ENCODE assay signal across 8 mouse cellular contexts in genomic region chr7:127104560-127105332, GRCm38 (mm10). TPM values are rescaled to one million over a fixed set of nuclear protein-coding genes. Genes with fewer than 3 reads are reported as not detected.
DNase-seq lines count a peak whose midpoint lies in the region; ATAC-seq lines count a peak whose summit lies in the region.

No protein-coding gene starts in this region.

- H3K4me2 ChIP-seq in heart, embryonic 14.5 days (ENCODE audit: low read length): peak overlapping the region; percentile 70
- H3K4me2 ChIP-seq in liver, embryonic 12.5 days: peak overlapping the region; percentile 54
- peak overlapping the region; percentile 68 for H3K4me2 ChIP-seq in stomach, embryonic 15.5 days

- H3K4me3 ChIP-seq in heart, embryonic 14.5 days (ENCODE audit: control insufficient read depth in 1 of 2, insufficient read depth in 1 of 2, low read depth in 1 of 2, low read length in 2 of 2): peak overlapping the region; percentile 32 to 37
- H3K4me3 ChIP-seq in liver, embryonic 12.5 days: peak overlapping the region; percentile 25
- H3K4me3 ChIP-seq in stomach, embryonic 15.5 days (replicated peaks): peak overlapping the region; percentile 35

- H3K27ac ChIP-seq in heart, embryonic 14.5 days (replicated peaks in 1 of 2; ENCODE audit: control insufficient read depth in 1 of 2, insufficient read depth in 1 of 2, low read depth in 2 of 2, low read length in 2 of 2): no peak overlapping the region
- no peak overlapping the region for H3K27ac ChIP-seq in liver, embryonic 12.5 days
- H3K27ac ChIP-seq in stomach, embryonic 15.5 days: no peak overlapping the region

- H3K4me1 ChIP-seq in heart, embryonic 14.5 days (ENCODE audit: control insufficient read depth in 2 of 2, insufficient read depth in 2 of 2, low read length in 2 of 2): peaks cover 0 to 3% of the 10 kb centered on the region in 2 experiments; a peak in 1 of 4 replicates
- peaks cover 27% of the 10 kb centered on the region for H3K4me1 ChIP-seq in liver, embryonic 12.5 days
- H3K4me1 ChIP-seq in stomach, embryonic 15.5 days: peaks cover 3% of the 10 kb centered on the region

- 13% methylated on average over 17 of the region's 17 CpGs for WGBS in heart, embryonic 14.5 days
- 14% methylated on average over 17 of the region's 17 CpGs for WGBS in liver, embryonic 12.5 days (ENCODE audit: insufficient replicate concordance)
- 13% methylated on average over 17 of the region's 17 CpGs for WGBS in stomach, embryonic 15.5 days

- peak; percentile 89 for ATAC-seq in CD4-positive, CD25-positive, alpha-beta regulatory T cell, adult 4 months
- ATAC-seq in heart, embryonic 14.5 days (ENCODE audit: insufficient number of reproducible peaks, insufficient read depth, low FRiP score, low read depth): peak; percentile 58
- peak; percentile 40 for ATAC-seq in liver, embryonic 12.5 days
- peak; percentile 84; the same call in 1 of the 2 replicates for ATAC-seq in stomach, embryonic 15.5 days (ENCODE audit: insufficient read depth, low FRiP score, low read depth)

- no peaks in the 10 kb centered on the region for H3K27me3 ChIP-seq in heart, embryonic 14.5 days (ENCODE audit: control insufficient read depth, insufficient read depth, low read length)
- H3K27me3 ChIP-seq in liver, embryonic 12.5 days (replicated peaks): peaks cover 3% of the 10 kb centered on the region; the same call in 1 of the 2 replicates
- H3K27me3 ChIP-seq in stomach, embryonic 15.5 days (replicated peaks): no peaks in the 10 kb centered on the region

- peak overlapping the region; percentile 66; the same call in 1 of the 2 replicates for H3K9ac ChIP-seq in heart, embryonic 14.5 days (ENCODE audit: low read length)
- H3K9ac ChIP-seq in liver, embryonic 12.5 days: peak overlapping the region; percentile 38; the same call in 1 of the 2 replicates
- H3K9ac ChIP-seq in stomach, embryonic 15.5 days: peak overlapping the region; percentile 37; the same call in 1 of the 2 replicates

- no peaks in the 10 kb centered on the region for H3K36me3 ChIP-seq in heart, embryonic 14.5 days (ENCODE audit: control insufficient read depth, insufficient read depth, low read length)
- no peaks in the 10 kb centered on the region; the same call in 1 of the 2 replicates for H3K36me3 ChIP-seq in liver, embryonic 12.5 days
- no peaks in the 10 kb centered on the region for H3K36me3 ChIP-seq in stomach, embryonic 15.5 days

- no peaks in the 10 kb centered on the region for H3K9me3 ChIP-seq in heart, embryonic 14.5 days (ENCODE audit: control insufficient read depth, low read length)
- H3K9me3 ChIP-seq in liver, embryonic 12.5 days (replicated peaks): no peaks in the 10 kb centered on the region
- H3K9me3 ChIP-seq in stomach, embryonic 15.5 days: no peaks in the 10 kb centered on the region

- peak; percentile 60 for DNase-seq in brain, embryonic 18.5 days (ENCODE audit: low read depth, low spot score)
- DNase-seq in fibroblast of lung, adult 2 months (ENCODE audit: low read depth): peak; percentile 64
- peak; percentile 85 for DNase-seq in kidney, postnatal 10 days
- DNase-seq in natural killer cell, adult 2 months (ENCODE audit: low spot score in 2 of 2): peak; percentile 64 to 82

RNA-seq across cellular contexts. Expression of gene AI467606, which starts 13.6 kb away (rescaled TPM):
- 100 to 1,000 TPM; 274 to 321 TPM for polyA plus RNA-seq in CD4-positive, CD25-positive, alpha-beta regulatory T cell, adult 4 months (2017; shearing (Covaris generic))
- polyA plus RNA-seq in heart, embryonic 14.5 days (2014; fragmentation: Nextera tagmentation; extraction: Ambion mirVana): 0.65 and 1.2 TPM in 2 replicates
- 8.3 and 8.5 TPM in 2 replicates for polyA plus RNA-seq in liver, embryonic 12.5 days (2016; fragmentation: Nextera tagmentation; extraction: Ambion mirVana)
- polyA plus RNA-seq in stomach, embryonic 15.5 days (2015; fragmentation: Nextera tagmentation; extraction: Ambion mirVana): 4.7 and 5.0 TPM in 2 replicates

RNA-seq across cellular contexts. Expression of gene Qprt, which starts 17.3 kb away (rescaled TPM):
- 10 to 100 TPM in 1 of 2 experiments, 1 to 10 TPM in 1; 7.5 to 15.2 TPM for polyA plus RNA-seq in CD4-positive, CD25-positive, alpha-beta regulatory T cell, adult 4 months (2017; shearing (Covaris generic))
- 2.4 and 2.8 TPM in 2 replicates for polyA plus RNA-seq in heart, embryonic 14.5 days (2014; fragmentation: Nextera tagmentation; extraction: Ambion mirVana)
- polyA plus RNA-seq in liver, embryonic 12.5 days (2016; fragmentation: Nextera tagmentation; extraction: Ambion mirVana): 36.5 and 40.3 TPM in 2 replicates
- 6.1 and 7.4 TPM in 2 replicates for polyA plus RNA-seq in stomach, embryonic 15.5 days (2015; fragmentation: Nextera tagmentation; extraction: Ambion mirVana)

RNA-seq across cellular contexts. Expression of gene Zg16, which starts 17.6 kb away (rescaled TPM):
- under 1 TPM in 1 of 2 experiments, not detected in 1; 0.81 TPM for polyA plus RNA-seq in CD4-positive, CD25-positive, alpha-beta regulatory T cell, adult 4 months (2017; shearing (Covaris generic))
- not detected in 2 replicates for polyA plus RNA-seq in heart, embryonic 14.5 days (2014; fragmentation: Nextera tagmentation; extraction: Ambion mirVana)
- polyA plus RNA-seq in liver, embryonic 12.5 days (2016; fragmentation: Nextera tagmentation; extraction: Ambion mirVana): not detected in 2 replicates
- polyA plus RNA-seq in stomach, embryonic 15.5 days (2015; fragmentation: Nextera tagmentation; extraction: Ambion mirVana): 14.5 and 34.1 TPM in 2 replicates

RNA-seq across cellular contexts. Expression of gene Spn, which starts 32.9 kb away (rescaled TPM):
- 100 to 1,000 TPM; 101 to 103 TPM for polyA plus RNA-seq in CD4-positive, CD25-positive, alpha-beta regulatory T cell, adult 4 months (2017; shearing (Covaris generic))
- 0.12 and 0.22 TPM in 2 replicates for polyA plus RNA-seq in heart, embryonic 14.5 days (2014; fragmentation: Nextera tagmentation; extraction: Ambion mirVana)
- polyA plus RNA-seq in liver, embryonic 12.5 days (2016; fragmentation: Nextera tagmentation; extraction: Ambion mirVana): 7.3 and 7.4 TPM in 2 replicates
- 0.64 and 1.0 TPM in 2 replicates for polyA plus RNA-seq in stomach, embryonic 15.5 days (2015; fragmentation: Nextera tagmentation; extraction: Ambion mirVana)

Comparison
In these comparisons a context has a peak if more than half of its experiments do, and no peak if none do; other contexts are left out.
1. RNA of gene AI467606, which starts 13.6 kb away (polyA plus RNA-seq): 274 to 321 TPM in CD4-positive, CD25-positive, alpha-beta regulatory T cell, adult 4 months; 8.3 to 8.5 TPM in liver, embryonic 12.5 days, 4.7 to 5.0 TPM in stomach, embryonic 15.5 days and 0.65 to 1.2 TPM in heart, embryonic 14.5 days; every median in the first group is over 10 times any median in the second.
2. Peak in every context shown above with its lines, with median percentiles within 50 percentile points of each other: ATAC-seq, DNase-seq, H3K4me2 ChIP-seq, H3K4me3 ChIP-seq and H3K9ac ChIP-seq.